Mouse (Mus musculus): ENCODE measurements around the gene Lpcat2.
"Not testable (repeated sequence)": the region's sequence is repeated elsewhere in the genome, so short reads cannot be mapped to it uniquely, and the experiment has no call there.

Lpcat2 gene

GRCm38 (mm10) chr8:92854673-92855072 is 466 bp upstream of the Lpcat2 start:
- no peak for DNase-seq

GRCm38 (mm10) chr8:92856273-92856986 is 1.3 kb downstream of the Lpcat2 start:
- DNase-seq = no peak

GRCm38 (mm10) chr8:92858475-92859182 is 3.5 kb downstream of the Lpcat2 start:
- DNase-seq = peak; percentile 34

GRCm38 (mm10) chr8:92861977-92862376 is 6.8 kb downstream of the Lpcat2 start:
- no peak for DNase-seq

GRCm38 (mm10) chr8:92870281-92870680 is 15.1 kb downstream of the Lpcat2 start:
- DNase-seq = no peak

GRCm38 (mm10) chr8:92872063-92872759 is 17.1 kb downstream of the Lpcat2 start:
- DNase-seq = peak; percentile 41

- DNase-seq = no peak
Measured at GRCm38 (mm10) chr8:92875795-92876194, 20.7 kb downstream of the Lpcat2 start.

GRCm38 (mm10) chr8:92881247-92881646 is 26.1 kb downstream of the Lpcat2 start:
- no peak for DNase-seq

- no peak for DNase-seq
Measured at GRCm38 (mm10) chr8:92883771-92884170, 28.6 kb downstream of the Lpcat2 start.

GRCm38 (mm10) chr8:92892216-92892615 is 37.1 kb downstream of the Lpcat2 start:
- DNase-seq = not testable (repeated sequence)

GRCm38 (mm10) chr8:92893870-92894269 is 38.7 kb downstream of the Lpcat2 start:
- no peak for DNase-seq

- DNase-seq = no peak
Measured at GRCm38 (mm10) chr8:92895053-92895452, 39.9 kb downstream of the Lpcat2 start.

- no peak for DNase-seq
Measured at GRCm38 (mm10) chr8:92896056-92896455, 40.9 kb downstream of the Lpcat2 start.

- DNase-seq = no peak
Measured at GRCm38 (mm10) chr8:92896611-92897010, 41.5 kb downstream of the Lpcat2 start.

- no peak for DNase-seq
Measured at GRCm38 (mm10) chr8:92897794-92898193, 42.7 kb downstream of the Lpcat2 start.

- DNase-seq = no peak
Measured at GRCm38 (mm10) chr8:92899590-92899989, 44.5 kb downstream of the Lpcat2 start.

- DNase-seq = no peak
Measured at GRCm38 (mm10) chr8:92901107-92901506, 46.0 kb downstream of the Lpcat2 start, which contains the start of gene Capns2. TSS of gene Capns2 (plus strand) at chr8:92901407.

GRCm38 (mm10) chr8:92902981-92903380 is 47.8 kb downstream of the Lpcat2 start:
- DNase-seq = no peak

GRCm38 (mm10) chr8:92903488-92904135 is 48.5 kb downstream of the Lpcat2 start:
- no peak for DNase-seq

GRCm38 (mm10) chr8:92906553-92906952 is 51.4 kb downstream of the Lpcat2 start:
- DNase-seq = no peak

- no peak for DNase-seq
Measured at GRCm38 (mm10) chr8:92908448-92908847, 53.3 kb downstream of the Lpcat2 start.

- no peak for DNase-seq
Measured at GRCm38 (mm10) chr8:92911477-92911876, 56.3 kb downstream of the Lpcat2 start.

GRCm38 (mm10) chr8:92913396-92913795 is 58.3 kb downstream of the Lpcat2 start:
- no peak for DNase-seq
